ENCODE assay signal across 8 mouse cellular contexts in genomic region chr2:145903061-145903901, GRCm38 (mm10). TPM values are rescaled to one million over a fixed set of nuclear protein-coding genes. Genes with fewer than 3 reads are reported as not detected.
A peak's percentile ranks its signal among the peaks of the same experiment; 100 is the strongest.
DNase-seq lines count a peak whose midpoint lies in the region; ATAC-seq lines count a peak whose summit lies in the region.

No protein-coding gene starts in this region.

- intact Hi-C loops in left cerebral cortex, postnatal 36 days (cut with DNase I) = loop anchor here (5.0 kb wide), 1 partner anchor 206 kb away; no protein-coding TSS in a partner anchor

- ATAC-seq in intestine, embryonic 16.5 days = peak; percentile 98

- under 1% methylated on average over 67 of the region's 68 CpGs for WGBS in intestine, embryonic 16.5 days
- WGBS in midbrain, embryonic 10.5 days = under 1% methylated on average over 67 of the region's 68 CpGs

- H3K4me1 ChIP-seq in intestine, embryonic 16.5 days (ENCODE audit: control insufficient read depth, insufficient read depth, low read length) = peaks cover 15% of the 10 kb centered on the region
- H3K4me1 ChIP-seq in midbrain, embryonic 10.5 days = peaks cover 24% of the 10 kb centered on the region

- no peaks in the 10 kb centered on the region for H3K36me3 ChIP-seq in intestine, embryonic 16.5 days (ENCODE audit: control insufficient read depth, insufficient read depth, low read length)
- peaks cover 29% of the 10 kb centered on the region for H3K36me3 ChIP-seq in midbrain, embryonic 10.5 days

- H3K4me2 ChIP-seq in intestine, embryonic 16.5 days (ENCODE audit: low read depth, low read length) = peak overlapping the region; percentile 59

- no peaks in the 10 kb centered on the region for H3K9me3 ChIP-seq in intestine, embryonic 16.5 days (ENCODE audit: control insufficient read depth, low read length)
- no peaks in the 10 kb centered on the region for H3K9me3 ChIP-seq in midbrain, embryonic 10.5 days (replicated peaks)

- peak overlapping the region; percentile 83 for H3K27ac ChIP-seq in intestine, embryonic 16.5 days (ENCODE audit: low read length)
- peak overlapping the region; percentile 92 for H3K27ac ChIP-seq in midbrain, embryonic 10.5 days (replicated peaks)

- H3K27me3 ChIP-seq in intestine, embryonic 16.5 days (replicated peaks; ENCODE audit: control insufficient read depth, insufficient read depth, low read length) = no peaks in the 10 kb centered on the region
- no peaks in the 10 kb centered on the region for H3K27me3 ChIP-seq in midbrain, embryonic 10.5 days (ENCODE audit: low read depth, poor library complexity, severe bottlenecking)

- H3K9ac ChIP-seq in intestine, embryonic 16.5 days (ENCODE audit: low read depth, low read length) = peak overlapping the region; percentile 95

- DNase-seq in adrenal gland, postnatal 10 days = peak; percentile 95
- peak; percentile 91 for DNase-seq in embryo, embryonic 9.5 days (ENCODE audit: extremely low spot score)
- peak; percentile 76 to 90 for DNase-seq in gastrocnemius, postnatal 4 days (ENCODE audit: low spot score in 2 of 2)
- peak; percentile 92 for DNase-seq in left cerebral cortex, postnatal 36 days (ENCODE audit: low spot score in 2 of 2)
- DNase-seq in midbrain, embryonic 10.5 days (ENCODE audit: low spot score) = peak; percentile 93
- peak; percentile 88 for DNase-seq in right cerebral cortex, postnatal 36 days (ENCODE audit: low spot score in 2 of 2)
- DNase-seq in urinary bladder, postnatal 4 days (ENCODE audit: low spot score in 2 of 2) = peak; percentile 86 to 91

- H3K4me3 ChIP-seq in intestine, embryonic 16.5 days (ENCODE audit: low read length) = peak overlapping the region; percentile 95
- peak overlapping the region; percentile 69 for H3K4me3 ChIP-seq in midbrain, embryonic 10.5 days

RNA-seq across cellular contexts. Expression of gene Naa20, which starts 1.4 kb away (rescaled TPM):
- 10 to 100 TPM; 68.5 to 75.2 TPM for total RNA-seq in adrenal gland, postnatal 10 days (2021)
- 10 to 100 TPM; 65.0 to 72.0 TPM for total RNA-seq in gastrocnemius, postnatal 4 days (2021)
- 137 TPM in 2 replicates for polyA plus RNA-seq in intestine, embryonic 16.5 days (2015; fragmentation: Nextera tagmentation; extraction: Ambion mirVana)
- 10 to 100 TPM; 67.9 to 71.5 TPM for total RNA-seq in left cerebral cortex, postnatal 36 days (2021)
- 150 and 151 TPM in 2 replicates for polyA plus RNA-seq in midbrain, embryonic 10.5 days (2016; fragmentation: Nextera tagmentation; extraction: Ambion mirVana)

RNA-seq across cellular contexts. Expression of gene Cfap61, which starts 31.3 kb away (rescaled TPM):
- 10 to 100 TPM; 12.1 to 20.4 TPM for total RNA-seq in adrenal gland, postnatal 10 days (2021)
- total RNA-seq in gastrocnemius, postnatal 4 days (2021) = not detected
- polyA plus RNA-seq in intestine, embryonic 16.5 days (2015; fragmentation: Nextera tagmentation; extraction: Ambion mirVana) = 0.51 and 0.67 TPM in 2 replicates
- total RNA-seq in left cerebral cortex, postnatal 36 days (2021) = 1 to 10 TPM; 3.4 to 4.7 TPM
- polyA plus RNA-seq in midbrain, embryonic 10.5 days (2016; fragmentation: Nextera tagmentation; extraction: Ambion mirVana) = 0.75 and 0.78 TPM in 2 replicates

RNA-seq across cellular contexts. Expression of gene Crnkl1, which starts 31.5 kb away (rescaled TPM):
- 10 to 100 TPM; 19.2 to 22.0 TPM for total RNA-seq in adrenal gland, postnatal 10 days (2021)
- total RNA-seq in gastrocnemius, postnatal 4 days (2021) = 10 to 100 TPM; 17.8 to 20.4 TPM
- polyA plus RNA-seq in intestine, embryonic 16.5 days (2015; fragmentation: Nextera tagmentation; extraction: Ambion mirVana) = 16.9 and 20.4 TPM in 2 replicates
- total RNA-seq in left cerebral cortex, postnatal 36 days (2021) = 10 to 100 TPM; 19.1 to 23.3 TPM
- 34.7 and 38.7 TPM in 2 replicates for polyA plus RNA-seq in midbrain, embryonic 10.5 days (2016; fragmentation: Nextera tagmentation; extraction: Ambion mirVana)

Comparison
In these comparisons a context has a peak if more than half of its experiments do, and no peak if none do; other contexts are left out.
1. Peak in every context shown above with its lines: DNase-seq, ATAC-seq, H3K4me3 ChIP-seq and H3K27ac ChIP-seq.
2. RNA of gene Cfap61, which starts 31.3 kb away (total RNA-seq): 12.1 to 20.4 TPM in adrenal gland, postnatal 10 days and 3.4 to 4.7 TPM in left cerebral cortex, postnatal 36 days; not detected in gastrocnemius, postnatal 4 days; every median in the first group is over 4 times any median in the second.